ENCODE assay signal across 7 mouse cellular contexts in the genomic region with DNA sequence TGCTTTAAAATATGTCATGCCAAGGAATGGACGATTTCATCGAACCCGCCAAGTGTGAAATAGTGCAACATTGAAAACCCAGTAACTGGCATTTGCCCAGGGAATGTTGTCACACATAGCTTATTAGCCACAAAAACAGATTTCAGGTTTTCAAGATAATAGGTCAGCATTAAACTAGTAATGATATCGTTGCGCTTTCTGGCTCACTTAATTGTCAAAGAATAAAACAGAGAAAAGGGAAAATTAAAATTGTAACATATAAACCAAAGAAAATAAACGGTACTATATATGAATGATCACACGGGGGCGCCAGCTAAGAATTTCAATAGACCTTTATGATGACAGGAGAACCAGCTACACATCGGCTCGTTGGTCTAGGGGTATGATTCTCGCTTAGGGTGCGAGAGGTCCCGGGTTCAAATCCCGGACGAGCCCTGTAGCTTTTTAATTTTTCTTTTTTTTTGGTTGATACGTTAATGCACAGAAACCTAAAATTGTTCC. TPM values are rescaled to one million over a fixed set of nuclear protein-coding genes. Genes with fewer than 3 reads are reported as not detected.
DNase-seq lines count a peak whose midpoint lies in the region; ATAC-seq lines count a peak whose summit lies in the region.

No protein-coding gene starts in this region.

- H3K27me3 ChIP-seq in limb, embryonic 10.5 days (ENCODE audit: low read depth, poor library complexity, severe bottlenecking) = no peaks in the 10 kb centered on the region
- H3K27me3 ChIP-seq in midbrain, embryonic 12.5 days = no peaks in the 10 kb centered on the region

- peak overlapping the region; percentile 83 for H3K27ac ChIP-seq in limb, embryonic 10.5 days
- H3K27ac ChIP-seq in midbrain, embryonic 12.5 days (replicated peaks) = no peak overlapping the region

- peak overlapping the region; percentile 60; the same call in 1 of the 2 replicates for H3K4me2 ChIP-seq in midbrain, embryonic 12.5 days (replicated peaks)

- H3K9me3 ChIP-seq in limb, embryonic 10.5 days (replicated peaks) = no peaks in the 10 kb centered on the region
- H3K9me3 ChIP-seq in midbrain, embryonic 12.5 days = no peaks in the 10 kb centered on the region

- H3K4me3 ChIP-seq in limb, embryonic 10.5 days = peak overlapping the region; percentile 88
- H3K4me3 ChIP-seq in midbrain, embryonic 12.5 days = peak overlapping the region; percentile 68

- ATAC-seq in midbrain, embryonic 12.5 days (ENCODE audit: low FRiP score, low read depth) = peak; percentile 28; the same call in 1 of the 2 replicates

- peaks cover 10% of the 10 kb centered on the region for H3K4me1 ChIP-seq in limb, embryonic 10.5 days
- no peaks in the 10 kb centered on the region for H3K4me1 ChIP-seq in midbrain, embryonic 12.5 days

- no peaks in the 10 kb centered on the region for H3K36me3 ChIP-seq in limb, embryonic 10.5 days
- H3K36me3 ChIP-seq in midbrain, embryonic 12.5 days = no peaks in the 10 kb centered on the region

- DNase-seq in adrenal gland, adult 8-10 months = peak; percentile 68
- DNase-seq in embryo, embryonic 11.5 days (ENCODE audit: low read depth, low spot score) = peak; percentile 67
- peak; percentile 93 for DNase-seq in heart, adult 11 months
- peak; percentile 57 for DNase-seq in kidney, adult 11 months
- DNase-seq in limb, embryonic 10.5 days (ENCODE audit: low spot score) = peak; percentile 80
- DNase-seq in skeletal muscle tissue, adult 2 months (ENCODE audit: low read depth, low spot score) = peak; percentile 85

- 8% methylated on average over 16 of the region's 16 CpGs for WGBS in limb, embryonic 10.5 days
- 5% methylated on average over 16 of the region's 16 CpGs for WGBS in midbrain, embryonic 12.5 days

- H3K9ac ChIP-seq in midbrain, embryonic 12.5 days (replicated peaks) = no peak overlapping the region

RNA-seq across cellular contexts. Expression of gene Mpzl1, which starts 7.0 kb away (rescaled TPM):
- 10 to 100 TPM; 14.6 to 25.4 (median 22.3) TPM for total RNA-seq in adrenal gland, adult 8-10 months (2022)
- polyA plus RNA-seq in limb, embryonic 10.5 days (2016; fragmentation: Nextera tagmentation; extraction: Ambion mirVana) = 141 and 148 TPM in 2 replicates
- polyA plus RNA-seq in midbrain, embryonic 12.5 days (2016; fragmentation: Nextera tagmentation; extraction: Ambion mirVana) = 133 and 139 TPM in 2 replicates
